Mouse (Mus musculus): ENCODE measurements around the gene Usp49. TPM values are rescaled to one million over a fixed set of nuclear protein-coding genes. Genes with fewer than 3 reads are reported as not detected.
"Not testable (repeated sequence)": the region's sequence is repeated elsewhere in the genome, so short reads cannot be mapped to it uniquely, and the experiment has no call there.

The Usp49 gene
- polyA plus RNA-seq, 1 experiment from 2014 or later, result 2.5 TPM

DNA sequence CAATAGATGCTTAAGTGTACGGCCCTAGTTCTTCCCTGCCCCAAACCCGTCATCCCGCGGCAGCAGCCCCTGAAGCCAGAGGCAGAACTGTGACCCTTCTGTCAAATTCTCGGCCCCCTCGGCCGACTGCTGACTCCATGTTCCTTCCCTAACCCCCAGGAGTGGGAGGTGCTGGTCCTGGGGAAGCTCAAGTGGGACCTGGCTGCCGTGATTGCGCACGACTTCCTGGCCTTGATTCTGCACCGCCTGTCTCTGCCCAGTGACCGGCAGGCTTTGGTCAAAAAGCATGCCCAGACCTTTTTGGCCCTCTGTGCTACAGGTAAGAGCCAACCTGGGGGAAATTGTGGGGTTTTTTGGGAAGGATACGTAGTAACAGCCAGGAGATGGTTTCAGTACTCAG, 33.2 kb upstream of the Usp49 start:
- Histone ChIP-seq H3K9ac (peak overlapping the region; percentile 90), H3K27me3 (no peaks in the 10 kb centered on the region), H3K36me3 (peaks cover 51% of the 10 kb centered on the region), H3K4me2 (peak overlapping the region; percentile 84), H3K27ac (peak overlapping the region; percentile 95), H3K9me3 (replicated peaks) (no peaks in the 10 kb centered on the region), H3K4me3 (peak overlapping the region; percentile 86), H3K4me1 (replicated peaks) (peaks cover 55% of the 10 kb centered on the region)
- 36% methylated on average over 13 of the region's 13 CpGs for WGBS
- ATAC-seq (replicated peaks; ENCODE audit: insufficient number of reproducible peaks, insufficient read depth, low FRiP score, low read depth), result no peak

DNA sequence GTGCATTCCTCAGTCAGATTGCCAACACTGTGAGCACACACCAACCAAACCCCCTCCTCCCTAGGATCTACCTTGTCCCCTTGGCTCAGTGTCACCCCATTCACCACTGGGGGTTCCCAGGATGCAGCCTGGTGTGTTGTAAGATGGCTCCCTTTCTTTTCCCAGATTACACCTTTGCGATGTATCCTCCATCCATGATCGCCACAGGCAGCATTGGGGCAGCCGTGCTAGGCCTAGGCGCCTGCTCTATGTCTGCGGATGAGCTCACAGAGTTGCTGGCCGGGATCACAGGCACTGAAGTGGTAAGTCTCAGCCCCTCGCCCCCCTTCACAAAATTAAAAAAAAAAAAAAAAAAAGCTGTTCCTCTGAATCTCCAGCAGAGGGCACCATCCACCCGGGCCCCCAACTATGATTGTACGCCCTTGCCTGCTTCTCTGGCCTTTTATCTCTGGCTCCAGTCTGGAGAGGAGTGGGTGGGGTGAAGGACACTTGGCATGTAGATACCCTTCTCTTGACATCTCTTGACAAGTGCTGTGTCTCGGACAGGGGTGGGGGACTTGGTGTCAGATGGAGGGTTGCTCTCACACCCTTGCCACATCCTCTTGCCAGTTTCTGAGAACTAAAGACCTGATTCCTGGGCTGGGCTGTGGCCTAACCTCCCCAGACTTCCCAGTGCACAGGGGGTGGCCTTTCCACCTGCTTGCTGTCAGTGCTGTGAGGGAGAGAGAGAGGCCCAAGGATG, 32.5 kb upstream of the Usp49 start:
- no peaks in the 10 kb centered on the region for H3K9me3 ChIP-seq (replicated peaks)
- peaks cover 55% of the 10 kb centered on the region for H3K36me3 ChIP-seq
- peaks cover 50% of the 10 kb centered on the region for H3K4me1 ChIP-seq (replicated peaks)
- peak overlapping the region; percentile 86; the same call in 1 of the 2 replicates for H3K4me3 ChIP-seq
- peak overlapping the region; percentile 90 for H3K9ac ChIP-seq
- ATAC-seq (replicated peaks; ENCODE audit: insufficient number of reproducible peaks, insufficient read depth, low FRiP score, low read depth), result no peak
- 18% methylated on average over 10 of the region's 10 CpGs for WGBS
- H3K27me3 ChIP-seq, result no peaks in the 10 kb centered on the region
- H3K4me2 ChIP-seq, result peak overlapping the region; percentile 84; the same call in 1 of the 2 replicates
- peak overlapping the region; percentile 95 for H3K27ac ChIP-seq

DNA sequence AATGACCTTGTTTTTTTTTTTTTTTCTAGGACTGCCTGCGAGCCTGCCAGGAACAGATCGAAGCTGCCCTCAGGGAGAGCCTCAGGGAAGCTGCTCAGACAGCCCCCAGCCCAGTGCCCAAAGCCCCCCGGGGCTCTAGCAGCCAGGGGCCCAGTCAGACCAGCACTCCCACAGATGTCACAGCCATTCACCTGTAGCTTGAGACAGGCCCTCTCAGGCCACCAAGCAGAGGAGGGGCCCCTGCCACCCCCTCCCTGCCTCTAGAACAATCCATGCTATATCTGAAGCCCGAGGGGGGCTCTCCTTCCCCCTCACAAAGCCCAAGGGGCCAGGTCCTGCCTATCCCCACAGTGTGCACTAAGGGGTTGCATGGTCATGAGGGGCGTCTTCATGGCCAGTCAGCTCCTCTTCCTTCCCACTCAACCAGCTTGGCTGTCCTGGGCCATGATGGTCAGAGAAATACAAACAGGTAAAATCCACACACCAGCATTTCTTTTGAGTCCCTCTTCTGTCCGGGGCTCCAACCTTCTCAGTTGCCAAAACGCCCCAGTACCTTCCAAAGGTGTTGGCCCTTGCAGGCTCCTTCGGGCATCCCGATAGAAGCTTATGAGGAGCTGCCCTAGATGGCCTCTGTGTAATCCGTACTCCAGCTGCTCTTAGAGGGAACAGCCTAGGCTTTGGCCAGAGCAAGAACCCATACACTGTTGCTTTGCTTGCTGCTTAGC, 31.7 kb upstream of the Usp49 start:
- H3K9ac ChIP-seq; ATAC-seq (replicated peaks; ENCODE audit: insufficient number of reproducible peaks, insufficient read depth, low FRiP score, low read depth); H3K27me3 ChIP-seq; H3K4me3 ChIP-seq; H3K9me3 ChIP-seq (replicated peaks); H3K4me2 ChIP-seq: not testable (repeated sequence)
- Histone ChIP-seq H3K36me3 (peaks cover 59% of the 10 kb centered on the region), H3K27ac (peak overlapping the region; percentile 95), H3K4me1 (replicated peaks) (peaks cover 50% of the 10 kb centered on the region)
- WGBS, result 73% methylated on average over 10 of the region's 10 CpGs

DNA sequence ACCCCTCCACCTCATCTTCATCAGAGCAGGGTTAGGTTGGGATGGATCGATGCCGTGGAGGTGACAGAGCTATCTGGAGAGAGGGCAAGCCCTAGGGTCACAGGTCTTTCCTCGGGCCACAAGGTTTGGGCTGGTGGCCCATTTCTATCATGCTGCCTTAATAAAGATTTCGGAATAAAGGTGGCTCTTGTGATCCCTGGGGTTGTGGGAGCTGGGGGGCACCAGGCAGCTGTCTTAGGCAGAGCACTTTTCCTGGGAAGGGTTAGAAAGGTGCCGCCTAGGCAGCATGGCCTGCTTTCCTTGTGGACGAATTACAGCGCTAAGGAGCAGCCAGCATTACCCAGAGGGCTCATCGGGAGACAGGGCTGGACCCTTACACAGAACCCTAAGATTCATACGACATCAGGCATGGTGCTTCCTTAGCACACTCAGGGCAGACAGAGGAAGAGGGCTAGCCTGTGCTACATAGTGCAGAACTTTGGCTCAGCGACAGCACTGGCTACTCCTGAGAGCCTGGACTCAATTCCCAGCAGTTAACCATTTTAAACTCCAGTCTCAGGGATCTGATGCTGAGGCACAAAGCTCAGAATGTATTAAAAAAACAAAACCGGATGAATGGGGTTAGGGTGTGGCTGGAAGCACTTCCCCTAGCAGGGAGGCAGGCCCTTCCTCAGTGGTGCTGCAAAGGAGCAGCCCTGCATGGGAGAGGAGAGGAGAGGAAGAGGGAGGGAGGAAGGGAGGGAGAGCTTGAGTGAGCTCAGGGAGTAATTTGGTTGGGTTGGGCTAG, 30.8 kb upstream of the Usp49 start:
- WGBS, result 67% methylated on average over 11 of the region's 11 CpGs
- Histone ChIP-seq H3K36me3 (peaks cover 65% of the 10 kb centered on the region), H3K27ac (peak overlapping the region; percentile 70)

DNA sequence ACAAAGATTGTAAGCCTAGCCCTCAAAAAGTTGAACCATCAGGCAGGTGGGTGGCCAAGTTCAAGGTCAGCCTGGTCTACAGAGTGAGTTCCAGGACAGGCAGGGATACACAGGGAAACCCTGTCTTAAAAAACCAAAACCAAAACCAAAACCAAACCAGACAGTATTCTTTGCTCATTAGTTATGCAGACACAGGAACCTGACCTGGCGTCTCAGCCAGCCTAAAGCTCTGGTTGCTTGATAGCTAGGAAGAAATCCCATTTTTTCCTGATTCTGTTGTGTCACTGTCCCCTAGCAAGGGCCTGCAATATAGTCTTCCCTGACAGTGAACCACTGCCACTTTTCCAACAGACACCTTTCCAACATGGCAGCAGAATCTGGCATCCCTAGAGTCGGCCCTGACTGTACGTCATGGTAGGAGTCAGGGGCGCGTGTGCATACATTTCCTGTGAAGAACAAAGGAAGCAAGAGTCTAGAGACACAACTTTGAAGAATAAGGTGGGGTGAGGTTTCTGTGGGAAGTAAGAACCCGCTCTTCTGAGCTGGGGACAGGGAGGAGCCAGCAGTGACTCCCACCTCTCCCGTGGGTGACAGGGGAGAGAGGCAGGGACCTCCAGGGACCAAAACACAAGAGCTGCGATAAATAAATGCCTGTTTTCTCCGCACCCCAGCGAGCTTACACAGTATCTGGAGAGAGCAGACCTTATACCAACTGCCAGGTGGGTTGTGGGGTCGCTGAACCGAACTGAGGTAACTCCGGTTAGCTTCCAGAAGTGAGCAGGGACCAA, 29.7 kb upstream of the Usp49 start:
- 79% methylated on average over 13 of the region's 13 CpGs for WGBS
- no peak overlapping the region for H3K9ac ChIP-seq
- peaks cover 41% of the 10 kb centered on the region for H3K4me1 ChIP-seq (replicated peaks)
- no peak overlapping the region for H3K4me3 ChIP-seq
- H3K4me2 ChIP-seq, result no peak overlapping the region
- ATAC-seq (replicated peaks; ENCODE audit: insufficient number of reproducible peaks, insufficient read depth, low FRiP score, low read depth), result no peak
- H3K27me3 ChIP-seq, result no peaks in the 10 kb centered on the region
- H3K27ac ChIP-seq, result peak overlapping the region; percentile 44
- H3K9me3 ChIP-seq (replicated peaks), result no peaks in the 10 kb centered on the region
- peaks cover 70% of the 10 kb centered on the region for H3K36me3 ChIP-seq

More for the DNA sequence above, 30.8 kb upstream of the Usp49 start:
- Histone ChIP-seq H3K27me3 (no peaks in the 10 kb centered on the region), H3K4me2 (no peak overlapping the region), H3K4me3 (no peak overlapping the region), H3K9ac (no peak overlapping the region), H3K9me3 (replicated peaks) (no peaks in the 10 kb centered on the region), H3K4me1 (replicated peaks) (peaks cover 50% of the 10 kb centered on the region)
- ATAC-seq (replicated peaks; ENCODE audit: insufficient number of reproducible peaks, insufficient read depth, low FRiP score, low read depth), result no peak

DNA sequence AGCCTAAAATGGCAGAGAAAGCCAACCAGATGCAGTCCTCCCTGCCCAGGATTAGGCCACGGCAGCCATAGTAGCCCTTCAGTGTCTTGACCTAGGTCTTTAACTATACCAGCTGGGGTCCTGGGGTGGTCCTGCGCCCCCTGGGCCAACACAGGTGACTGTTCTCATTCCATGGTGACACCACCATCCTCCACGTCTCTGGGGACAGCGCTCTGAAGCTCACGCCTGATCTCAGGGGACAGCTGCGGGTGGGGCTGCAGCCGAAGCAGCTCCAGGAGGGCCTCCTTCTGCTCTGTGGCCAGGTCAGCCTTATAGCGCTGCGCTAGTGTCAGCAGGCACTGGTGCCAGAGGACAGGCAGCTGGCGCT, 29.1 kb upstream of the Usp49 start:
- no peaks in the 10 kb centered on the region for H3K27me3 ChIP-seq
- peak overlapping the region; percentile 44; the same call in 1 of the 2 replicates for H3K27ac ChIP-seq
- WGBS, result 84% methylated on average over 10 of the region's 10 CpGs
- H3K9me3 ChIP-seq (replicated peaks), result no peaks in the 10 kb centered on the region
- peaks cover 35% of the 10 kb centered on the region for H3K4me1 ChIP-seq (replicated peaks)
- H3K9ac ChIP-seq, result no peak overlapping the region
- peaks cover 71% of the 10 kb centered on the region for H3K36me3 ChIP-seq
- ATAC-seq (replicated peaks; ENCODE audit: insufficient number of reproducible peaks, insufficient read depth, low FRiP score, low read depth), result no peak
- H3K4me2 ChIP-seq, result no peak overlapping the region
- no peak overlapping the region for H3K4me3 ChIP-seq

DNA sequence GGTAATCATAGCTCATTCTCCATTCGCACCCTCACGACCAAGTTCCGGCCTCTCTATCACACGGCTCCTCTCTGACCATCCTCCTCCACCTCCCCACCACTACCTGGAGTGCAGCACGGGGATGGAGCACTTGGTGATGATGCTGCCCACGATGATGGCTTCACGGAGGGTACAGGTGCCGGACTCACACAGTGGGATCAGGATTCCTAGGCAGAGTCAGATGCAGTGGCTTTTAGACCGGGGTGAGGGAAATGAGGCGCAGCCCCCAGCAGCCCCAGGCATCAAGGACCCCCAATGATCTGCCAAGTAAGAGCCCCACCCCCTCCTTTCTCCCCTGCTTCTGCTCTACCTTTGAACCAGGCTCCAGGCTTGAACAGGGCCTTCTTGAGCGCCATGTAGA, 28.2 kb upstream of the Usp49 start:
- Histone ChIP-seq H3K9ac (no peak overlapping the region), H3K4me3 (no peak overlapping the region), H3K4me2 (no peak overlapping the region), H3K9me3 (replicated peaks) (no peaks in the 10 kb centered on the region), H3K27me3 (no peaks in the 10 kb centered on the region), H3K4me1 (replicated peaks) (peaks cover 26% of the 10 kb centered on the region), H3K36me3 (peaks cover 77% of the 10 kb centered on the region), H3K27ac (no peak overlapping the region)
- ATAC-seq (replicated peaks; ENCODE audit: insufficient number of reproducible peaks, insufficient read depth, low FRiP score, low read depth), result no peak
- WGBS, result 93% methylated on average over 11 of the region's 11 CpGs

DNA sequence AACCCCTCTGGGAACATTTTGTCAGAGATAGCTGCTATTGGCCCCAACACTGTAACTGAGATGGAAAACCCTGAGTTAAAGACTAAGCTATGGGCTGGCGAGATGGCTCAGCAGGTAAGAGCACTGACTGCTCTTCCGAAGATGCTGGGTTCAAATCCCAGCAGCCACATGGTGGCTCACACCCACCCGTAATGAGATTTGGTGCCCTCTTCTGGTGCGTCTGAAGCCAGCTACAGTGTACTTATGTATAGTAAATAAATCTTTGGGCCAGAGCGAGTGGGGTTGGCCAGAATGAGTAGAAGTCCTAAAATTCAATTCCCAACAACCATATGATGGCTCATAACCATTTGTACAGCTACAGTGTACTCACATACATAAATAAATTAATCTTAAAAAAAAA, 24.3 kb upstream of the Usp49 start:
- H3K27ac ChIP-seq, result no peak overlapping the region
- peaks cover 54% of the 10 kb centered on the region for H3K36me3 ChIP-seq
- H3K9ac ChIP-seq, result no peak overlapping the region
- H3K4me3 ChIP-seq, result no peak overlapping the region
- H3K4me1 ChIP-seq (replicated peaks), result peaks cover 15% of the 10 kb centered on the region
- H3K4me2 ChIP-seq, result no peak overlapping the region
- no peak for ATAC-seq (replicated peaks; ENCODE audit: insufficient number of reproducible peaks, insufficient read depth, low FRiP score, low read depth)
- 70% methylated on average over 5 of the region's 5 CpGs for WGBS
- no peaks in the 10 kb centered on the region for H3K27me3 ChIP-seq
- H3K9me3 ChIP-seq (replicated peaks), result no peaks in the 10 kb centered on the region

DNA sequence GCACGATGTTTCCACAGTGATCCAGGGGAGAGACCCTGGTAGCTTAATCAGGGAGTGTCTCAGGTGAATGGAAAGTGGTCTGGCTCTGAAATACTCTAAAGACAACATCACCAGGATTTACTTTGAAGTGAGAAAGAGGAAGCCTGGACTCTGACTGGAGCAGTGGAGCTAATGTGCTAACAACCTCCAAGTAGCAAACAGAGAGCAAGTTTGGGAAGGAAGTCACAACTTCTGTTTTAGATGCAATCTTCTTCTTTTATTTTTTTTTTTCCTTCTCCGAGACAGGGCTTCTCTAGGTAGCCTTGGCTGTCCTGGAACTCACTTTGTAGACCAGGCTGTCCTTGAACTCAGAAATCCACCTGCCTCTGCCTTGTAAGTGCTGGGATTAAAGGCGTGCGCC, 21.3 kb upstream of the Usp49 start:
- no peaks in the 10 kb centered on the region for H3K9me3 ChIP-seq (replicated peaks)
- H3K9ac ChIP-seq, result no peak overlapping the region
- no peak overlapping the region for H3K4me3 ChIP-seq
- no peaks in the 10 kb centered on the region for H3K27me3 ChIP-seq
- ATAC-seq (replicated peaks; ENCODE audit: insufficient number of reproducible peaks, insufficient read depth, low FRiP score, low read depth), result no peak
- peaks cover 34% of the 10 kb centered on the region; the same call in 1 of the 2 replicates for H3K36me3 ChIP-seq
- 90% methylated on average over 4 of the region's 4 CpGs for WGBS
- H3K27ac ChIP-seq, result no peak overlapping the region
- H3K4me2 ChIP-seq, result no peak overlapping the region
- peaks cover 26% of the 10 kb centered on the region for H3K4me1 ChIP-seq (replicated peaks)

DNA sequence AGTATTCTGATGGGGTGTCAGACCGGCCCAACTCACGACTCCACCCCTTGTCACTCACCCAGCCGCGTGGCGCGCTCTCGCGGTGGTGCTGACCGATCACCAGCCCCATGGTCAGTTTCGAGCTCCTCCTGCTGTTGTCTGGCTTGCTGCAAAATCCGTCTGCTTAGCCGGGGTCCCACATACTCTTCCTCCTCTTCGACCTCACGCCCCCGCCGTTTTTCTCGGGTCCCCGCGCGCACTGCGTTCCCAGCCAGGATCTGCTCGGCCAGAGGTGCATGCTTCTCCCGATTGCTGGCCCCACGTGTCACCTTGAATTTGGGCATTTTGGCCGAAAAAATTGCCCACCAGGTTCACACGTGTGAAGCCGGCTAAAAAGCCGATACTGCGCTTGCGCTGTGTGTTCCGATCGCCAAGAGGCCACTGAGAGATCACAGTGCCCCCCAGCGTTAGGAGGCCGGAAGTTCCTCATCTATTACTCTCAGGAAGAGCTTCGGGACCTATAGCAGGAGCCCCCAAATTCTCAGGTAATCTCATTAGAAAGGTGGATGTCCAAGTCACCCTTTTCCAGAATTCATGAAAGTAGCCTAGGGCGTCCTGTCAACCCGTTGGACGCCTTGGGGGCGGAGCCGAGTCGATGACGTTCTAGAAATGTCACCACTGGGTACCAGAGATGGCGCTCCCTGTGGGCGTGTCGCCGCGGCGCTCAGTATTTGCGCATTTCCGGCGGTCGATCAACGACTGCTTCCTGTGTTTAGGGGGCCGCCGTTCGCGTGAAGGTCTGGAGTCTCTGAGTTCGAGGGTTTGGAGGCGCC, 19.4 kb upstream of the Usp49 start, which contains the start of the genes Bysl, Med20 and Gm20517:
TSS of gene Bysl (minus strand) at position 644 of the 812 bp plus-strand sequence.
TSS of gene Med20 (plus strand) at position 734 of the 812 bp plus-strand sequence.
TSS of gene Gm20517 (plus strand) at position 741 of the 812 bp plus-strand sequence.
- Histone ChIP-seq H3K4me3 (peak within 1 kb of the TSS; percentile 74), H3K9ac (peak within 1 kb of the TSS; percentile 71), H3K27ac (peak within 1 kb of the TSS; percentile 75), H3K27me3 (no peaks in the 10 kb centered on the region), H3K4me1 (replicated peaks) (peaks cover 26% of the 10 kb centered on the region), H3K9me3 (replicated peaks) (no peaks in the 10 kb centered on the region), H3K36me3 (peaks cover 28% of the 10 kb centered on the region; the same call in 1 of the 2 replicates), H3K4me2 (peak within 1 kb of the TSS; percentile 87)
- ATAC-seq (replicated peaks; ENCODE audit: insufficient number of reproducible peaks, insufficient read depth, low FRiP score, low read depth), result peak; percentile 95
- under 1% methylated on average over 59 of the region's 59 CpGs for WGBS
